8 mouse cellular contexts compared by ENCODE assay signal in the genomic region with DNA sequence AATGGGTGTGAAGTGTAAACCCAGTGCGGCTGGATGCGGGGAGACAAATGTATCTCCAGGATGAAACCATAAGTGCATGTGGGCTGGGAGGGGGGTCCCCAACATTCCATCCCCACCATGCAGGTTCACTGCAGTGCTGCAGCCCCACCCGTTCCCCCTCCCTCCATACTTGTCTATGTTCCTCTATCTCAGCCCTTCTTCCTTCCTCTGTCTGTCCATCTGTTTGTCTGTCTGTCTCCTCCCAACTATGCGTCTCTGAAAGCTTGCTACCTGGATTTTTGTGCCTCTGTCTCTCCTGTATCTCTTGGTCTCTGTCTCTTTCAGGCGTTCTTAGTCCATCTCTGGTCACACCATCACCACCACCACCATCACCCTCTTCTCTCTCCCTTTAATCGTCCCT. TPM values are rescaled to one million over a fixed set of nuclear protein-coding genes. Genes with fewer than 3 reads are reported as not detected.
DNase-seq lines count a peak whose midpoint lies in the region; ATAC-seq and TF ChIP-seq lines count a peak whose summit lies in the region.

No protein-coding gene starts in this region.

- no peak for ATAC-seq in cerebellum, adult (ENCODE audit: insufficient number of reproducible peaks, low FRiP score, low TSS enrichment)
- ATAC-seq in limb, embryonic 14.5 days (ENCODE audit: low FRiP score, low read depth) = no peak
- no peak for ATAC-seq in stomach, postnatal 0 days (ENCODE audit: low FRiP score, low TSS enrichment)

- H3K4me2 ChIP-seq in limb, embryonic 14.5 days (replicated peaks; ENCODE audit: low read depth, low read length, severe bottlenecking) = peak overlapping the region; percentile 44
- H3K4me2 ChIP-seq in stomach, postnatal 0 days (replicated peaks; ENCODE audit: low read depth) = peak overlapping the region; percentile 35

- H3K9me3 ChIP-seq in limb, embryonic 14.5 days (ENCODE audit: control insufficient read depth, low read length) = no peaks in the 10 kb centered on the region
- no peaks in the 10 kb centered on the region for H3K9me3 ChIP-seq in stomach, postnatal 0 days (ENCODE audit: control insufficient read depth, low read length)

- 5% methylated on average over 6 of the region's 6 CpGs for WGBS in cerebellum, adult 2 months
- WGBS in limb, embryonic 14.5 days = 2% methylated on average over 6 of the region's 6 CpGs
- 7% methylated on average over 6 of the region's 6 CpGs for WGBS in stomach, postnatal 0 days

- TF ChIP-seq CTCF in cerebellum, adult 2 months (IDR thresholded peaks at IDR 0.05; ENCODE audit: borderline replicate concordance, insufficient read depth, low read depth, low read length) = no peak
- no peak for TF ChIP-seq CTCF in stomach, postnatal 0 days (IDR thresholded peaks at IDR 0.05; ENCODE audit: low read depth)

- no peak for TF ChIP-seq POLR2A in cerebellum, adult 2 months (IDR thresholded peaks at IDR 0.05; ENCODE audit: borderline replicate concordance, insufficient read depth, low read length)
- no peak for TF ChIP-seq POLR2A in limb, embryonic 14.5 days (IDR thresholded peaks at IDR 0.05; ENCODE audit: borderline replicate concordance, extremely low read depth, insufficient read depth, insufficient read length)

- H3K4me3 ChIP-seq in cerebellum, adult 2 months (replicated peaks; ENCODE audit: insufficient read depth, low read depth, low read length) = peak overlapping the region; percentile 50
- peak overlapping the region; percentile 21 for H3K4me3 ChIP-seq in limb, embryonic 14.5 days (replicated peaks; ENCODE audit: low read length)
- 0 out of 2 replicates have a peak overlapping the region, but pooled peaks have one; percentile 2 for H3K4me3 ChIP-seq in stomach, postnatal 0 days (ENCODE audit: low read depth, low read length)

- H3K27ac ChIP-seq in cerebellum, adult 2 months (ENCODE audit: insufficient read depth, low read length) = no peak overlapping the region
- no peak overlapping the region for H3K27ac ChIP-seq in limb, embryonic 14.5 days (replicated peaks; ENCODE audit: low read depth, low read length)
- H3K27ac ChIP-seq in stomach, postnatal 0 days (replicated peaks) = no peak overlapping the region

- DNase-seq in cerebellum, adult 2 months = peak in 1 of 2 experiments; percentile 30
- peak; percentile 26 to 30 for DNase-seq in right cerebral cortex, adult 2 months (ENCODE audit: low spot score in 2 of 2)
- no peak for DNase-seq in right cerebral cortex, adult 18-20 months
- no peak for DNase-seq in limb, embryonic 14.5 days (ENCODE audit: low spot score)
- DNase-seq in stomach, postnatal 0 days (ENCODE audit: low spot score) = no peak
- DNase-seq in adipocyte (ENCODE audit: low spot score) = no peak
- DNase-seq in thymus, postnatal 36 days = no peak

- peaks cover 12% of the 10 kb centered on the region; the same call in 1 of the 2 replicates for H3K4me1 ChIP-seq in cerebellum, adult 2 months (ENCODE audit: control insufficient read depth, insufficient read depth, low read length)
- peaks cover 56% of the 10 kb centered on the region for H3K4me1 ChIP-seq in limb, embryonic 14.5 days (ENCODE audit: control insufficient read depth, insufficient read depth, low read length)
- H3K4me1 ChIP-seq in stomach, postnatal 0 days (replicated peaks; ENCODE audit: control insufficient read depth, insufficient read depth) = peaks cover 3% of the 10 kb centered on the region

- H3K9ac ChIP-seq in limb, embryonic 14.5 days (ENCODE audit: low read depth, low read length, severe bottlenecking) = no peak overlapping the region
- H3K9ac ChIP-seq in stomach, postnatal 0 days (ENCODE audit: low read length) = no peak overlapping the region

- no peaks in the 10 kb centered on the region; the same call in 1 of the 2 replicates for H3K27me3 ChIP-seq in cerebellum, adult 2 months (ENCODE audit: control insufficient read depth, insufficient read depth, low read length)
- peaks cover 53% of the 10 kb centered on the region for H3K27me3 ChIP-seq in limb, embryonic 14.5 days (ENCODE audit: control insufficient read depth, insufficient read depth, low read length)
- H3K27me3 ChIP-seq in stomach, postnatal 0 days (ENCODE audit: control insufficient read depth, insufficient read depth, low read length) = 0 out of 2 replicates have a peak, but pooled peaks cover 3% of the 10 kb centered on the region

- no peak for TF ChIP-seq EP300 in stomach, postnatal 0 days (optimal IDR thresholded peaks at IDR 0.05)

- H3K36me3 ChIP-seq in limb, embryonic 14.5 days (ENCODE audit: control insufficient read depth, insufficient read depth, low read length) = no peaks in the 10 kb centered on the region
- no peaks in the 10 kb centered on the region for H3K36me3 ChIP-seq in stomach, postnatal 0 days (ENCODE audit: control insufficient read depth, insufficient read depth, low read length)

RNA-seq across cellular contexts. Expression of gene Fxyd7, which starts 0.8 kb away (rescaled TPM):
- polyA plus RNA-seq in cerebellum, adult 2 months (2012; rRNA removed) = 72.5 and 99.7 TPM in 2 replicates
- 14.9 and 19.3 TPM in 2 replicates for polyA plus RNA-seq in limb, embryonic 14.5 days (2012; rRNA removed)
- polyA plus RNA-seq in limb, embryonic 14.5 days (2014; fragmentation: Nextera tagmentation; extraction: Ambion mirVana) = 15.3 and 16.2 TPM in 2 replicates
- polyA plus RNA-seq in stomach, postnatal 0 days (2015; fragmentation: Nextera tagmentation; extraction: Ambion mirVana) = 19.9 and 20.3 TPM in 2 replicates

RNA-seq across cellular contexts. Expression of gene Fxyd1, which starts 6.5 kb away (rescaled TPM):
- 202 and 222 TPM in 2 replicates for polyA plus RNA-seq in cerebellum, adult 2 months (2012; rRNA removed)
- 92.6 and 103 TPM in 2 replicates for polyA plus RNA-seq in limb, embryonic 14.5 days (2012; rRNA removed)
- polyA plus RNA-seq in limb, embryonic 14.5 days (2014; fragmentation: Nextera tagmentation; extraction: Ambion mirVana) = 95.6 and 101 TPM in 2 replicates
- 177 and 187 TPM in 2 replicates for polyA plus RNA-seq in stomach, postnatal 0 days (2015; fragmentation: Nextera tagmentation; extraction: Ambion mirVana)

RNA-seq across cellular contexts. Expression of gene Fxyd5, which starts 8.2 kb away (rescaled TPM):
- 9.0 and 14.8 TPM in 2 replicates for polyA plus RNA-seq in cerebellum, adult 2 months (2012; rRNA removed)
- 17.4 and 20.5 TPM in 2 replicates for polyA plus RNA-seq in limb, embryonic 14.5 days (2012; rRNA removed)
- polyA plus RNA-seq in limb, embryonic 14.5 days (2014; fragmentation: Nextera tagmentation; extraction: Ambion mirVana) = 28.8 and 31.3 TPM in 2 replicates
- 13.3 and 16.0 TPM in 2 replicates for polyA plus RNA-seq in stomach, postnatal 0 days (2015; fragmentation: Nextera tagmentation; extraction: Ambion mirVana)

RNA-seq across cellular contexts. Expression of gene Lgi4, which starts 8.7 kb away (rescaled TPM):
- 48.9 and 54.2 TPM in 2 replicates for polyA plus RNA-seq in cerebellum, adult 2 months (2012; rRNA removed)
- 2.0 and 2.8 TPM in 2 replicates for polyA plus RNA-seq in limb, embryonic 14.5 days (2012; rRNA removed)
- polyA plus RNA-seq in limb, embryonic 14.5 days (2014; fragmentation: Nextera tagmentation; extraction: Ambion mirVana) = 0.39 and 1.1 TPM in 2 replicates
- polyA plus RNA-seq in stomach, postnatal 0 days (2015; fragmentation: Nextera tagmentation; extraction: Ambion mirVana) = 0.46 and 0.87 TPM in 2 replicates

RNA-seq across cellular contexts. Expression of gene Fxyd3, which starts 26.0 kb away (rescaled TPM):
- 1.3 and 1.4 TPM in 2 replicates for polyA plus RNA-seq in cerebellum, adult 2 months (2012; rRNA removed)
- polyA plus RNA-seq in limb, embryonic 14.5 days (2012; rRNA removed) = 39.8 and 45.9 TPM in 2 replicates
- 68.9 and 79.5 TPM in 2 replicates for polyA plus RNA-seq in limb, embryonic 14.5 days (2014; fragmentation: Nextera tagmentation; extraction: Ambion mirVana)
- 1,122 and 1,152 TPM in 2 replicates for polyA plus RNA-seq in stomach, postnatal 0 days (2015; fragmentation: Nextera tagmentation; extraction: Ambion mirVana)

Comparison
In these comparisons a context has a peak if more than half of its experiments do, and no peak if none do; other contexts are left out.
1. DNase-seq: peak in right cerebral cortex, adult 2 months (2 of 2); none in right cerebral cortex, adult 18-20 months (single experiment), limb, embryonic 14.5 days (single experiment), stomach, postnatal 0 days (single experiment), adipocyte (single experiment) and thymus, postnatal 36 days (0 of 2).
2. Peak in every context shown above with its lines, with median percentiles within 50 percentile points of each other: H3K4me3 ChIP-seq.